Mouse (Mus musculus): ENCODE data around the gene Hnf1a. TPM values are rescaled to one million over a fixed set of nuclear protein-coding genes. Genes with fewer than 3 reads are reported as not detected.

Gene Hnf1a
- total RNA-seq, 1 experiment from 2014 or later: 2.0 TPM

Other genes with a start within 250 kb of the Hnf1a start
- gene Ankrd13a, start 196.4 kb downstream of the Hnf1a start, total RNA-seq (2021): 89.4 and 95.0 TPM in 2 replicates
- 42.7 and 49.4 TPM in 2 replicates for gene Git2, start 195.6 kb downstream of the Hnf1a start, total RNA-seq (2021)
- gene 1500011B03Rik, start 147.6 kb downstream of the Hnf1a start, total RNA-seq (2021): 36.8 and 43.6 TPM in 2 replicates
- gene 4930519G04Rik, start 117.4 kb downstream of the Hnf1a start, total RNA-seq (2021): not detected in 2 replicates
- gene Gm9936, start 112.4 kb downstream of the Hnf1a start, total RNA-seq (2021): not detected in 2 replicates
- gene Oasl2, start 74.2 kb downstream of the Hnf1a start, total RNA-seq (2021): 6.5 and 7.7 TPM in 2 replicates
- 0.83 and 1.5 TPM in 2 replicates for gene Oasl1, start 47.9 kb downstream of the Hnf1a start, total RNA-seq (2021)
- gene 2210016L21Rik, start 28.9 kb downstream of the Hnf1a start, total RNA-seq (2021): 36.2 and 36.3 TPM in 2 replicates
- gene Sppl3, start 40.0 kb upstream of the Hnf1a start, total RNA-seq (2021): 54.8 and 59.2 TPM in 2 replicates
- not detected in 2 replicates for gene Gm10401, start 127.2 kb upstream of the Hnf1a start, total RNA-seq (2021)
- 308 and 317 TPM in 2 replicates for gene Acads, start 148.3 kb upstream of the Hnf1a start, total RNA-seq (2021)
- 36.9 and 42.8 TPM in 2 replicates for gene Unc119b, start 163.9 kb upstream of the Hnf1a start, total RNA-seq (2021)
- gene Mlec, start 187.1 kb upstream of the Hnf1a start, total RNA-seq (2021): 140 and 144 TPM in 2 replicates
- 9.9 and 11.1 TPM in 2 replicates for gene Cabp1, start 223.3 kb upstream of the Hnf1a start, total RNA-seq (2021)

Data from adrenal gland, postnatal 14 days (tissue).